Mouse (Mus musculus) cortical plate, adult 2 months (tissue): ENCODE results near the gene Ppp1r37.

Experiments used
- CTCF ChIP-seq: fragments of 200-500 bp; IDR thresholded peaks from 2 replicates; pipeline ENCODE4 v1.5.1; 2011; ENCODE audit warnings: mild to moderate bottlenecking, control low read depth, low read length; ENCODE audit not compliant: insufficient read depth; ENCODE audit errors: extremely low read depth
- POLR2A ChIP-seq: fragments of 200-500 bp; IDR thresholded peaks from 2 replicates; pipeline ENCODE4 v1.6.1; 2011; ENCODE audit warnings: mild to moderate bottlenecking, low read length, control low read depth; ENCODE audit not compliant: insufficient read depth; ENCODE audit errors: extremely low read depth

DNA sequence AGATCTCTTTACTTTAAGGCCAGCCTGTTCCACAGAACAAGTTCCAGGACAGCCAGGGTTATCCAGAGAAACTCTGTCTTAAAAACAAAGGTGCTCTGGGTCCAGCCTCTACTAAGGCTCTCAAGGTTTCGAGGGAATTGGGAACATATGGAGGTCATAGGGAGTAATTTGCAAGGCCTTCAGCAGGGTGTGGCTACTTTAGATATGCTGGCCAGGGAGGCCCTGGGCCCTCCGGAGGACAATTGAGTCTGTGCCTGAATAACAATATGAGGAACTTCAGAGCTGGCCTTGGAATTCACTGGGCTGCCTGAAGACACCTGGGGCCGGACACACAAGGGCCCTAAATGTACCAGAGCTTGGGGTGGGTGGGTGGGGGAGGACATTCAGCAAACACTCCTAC lies 12.7 kb upstream of the Ppp1r37 start:
- TF ChIP-seq CTCF (no peak), POLR2A (no peak)
